Mouse (Mus musculus) G1E (cell line): Measurements from ENCODE around the gene Abce1. TPM values are rescaled to one million over a fixed set of nuclear protein-coding genes. Genes with fewer than 3 reads are reported as not detected.
"Not testable (repeated sequence)": the region's sequence is repeated elsewhere in the genome, so short reads cannot be mapped to it uniquely, and the experiment has no call there.

ENCODE experiments used
- ATAC-seq: 2 replicates; pipeline ENCODE4 v1.8.0; 2016; ENCODE audit warnings: mild to moderate bottlenecking; ENCODE audit not compliant: insufficient number of reproducible peaks, poor library complexity, low FRiP score, severe bottlenecking; ENCODE audit errors: extremely low read depth
- DNase-seq: peaks from one replicate; pipeline ENCODE4 v3.0.0; 2012; ENCODE audit warnings: low spot score
- H3K27me3 ChIP-seq: 2 replicates; pipeline ENCODE4 v1.6.1; 2012; ENCODE audit warnings: mild to moderate bottlenecking, low read length, inconsistent platforms; ENCODE audit not compliant: insufficient read depth
- H3K36me3 ChIP-seq: replicated peaks from 2 replicates; pipeline ENCODE3; 2012; ENCODE audit warnings: mild to moderate bottlenecking, inconsistent platforms
- H3K4me1 ChIP-seq: 2 replicates; pipeline ENCODE4 v1.6.1; 2012; ENCODE audit warnings: low read depth, low read length, inconsistent platforms, mixed read lengths; ENCODE audit not compliant: insufficient read depth
- H3K4me3 ChIP-seq: 2 replicates; pipeline ENCODE4 v1.5.1; 2012; ENCODE audit warnings: low read depth, mild to moderate bottlenecking, inconsistent platforms, low read length, moderate library complexity, mixed read lengths
- H3K9me3 ChIP-seq: replicated peaks from 2 replicates; pipeline ENCODE4 v1.6.1; 2012; ENCODE audit warnings: inconsistent platforms
- CTCF ChIP-seq: IDR thresholded peaks from 2 replicates; pipeline ENCODE4 v1.5.1; 2012; ENCODE audit warnings: low read depth, low read length, inconsistent platforms, mixed read lengths
- GATA1 ChIP-seq: IDR thresholded peaks from 2 replicates; pipeline ENCODE4 v1.6.1; 2012; ENCODE audit warnings: borderline replicate concordance, low read length, inconsistent platforms, mixed read lengths
- GATA2 ChIP-seq: IDR thresholded peaks from 2 replicates; pipeline ENCODE4 v1.6.1; 2012; ENCODE audit warnings: low read depth, low read length, inconsistent platforms, borderline replicate concordance
- POLR2AphosphoS5 ChIP-seq: IDR thresholded peaks from 2 replicates; pipeline ENCODE4 v1.6.1; 2012; ENCODE audit warnings: low read depth, low read length, inconsistent platforms; ENCODE audit not compliant: insufficient replicate concordance
- TAL1 ChIP-seq: conservative IDR thresholded peaks from 2 replicates; pipeline ENCODE4 v1.6.1; 2012; ENCODE audit warnings: low read depth, low read length, inconsistent platforms, mixed read lengths
- polyA plus RNA-seq: library from polyadenylated mRNA; stranded (reverse); fragments of >175 nt; gene quantifications from 2 replicates; pipeline ENCODE4 v1.2.3, GENCODE M21; 2012
- total RNA-seq, 2 experiments: library from RNA; stranded (forward) in 1 of 2; stranded (reverse) in 1 of 2; fragments of 200-1000 nt in 1 of 2; fragments of >200 nt in 1 of 2; fragmentation: Nextera tagmentation in 1 of 2; gene quantifications; 2 replicates each; pipeline ENCODE4 v1.2.3; 2014 to 2017

Gene Abce1
- total and polyA plus RNA-seq, 3 experiments: 17.3 to 354 (median 266) TPM

DNA sequence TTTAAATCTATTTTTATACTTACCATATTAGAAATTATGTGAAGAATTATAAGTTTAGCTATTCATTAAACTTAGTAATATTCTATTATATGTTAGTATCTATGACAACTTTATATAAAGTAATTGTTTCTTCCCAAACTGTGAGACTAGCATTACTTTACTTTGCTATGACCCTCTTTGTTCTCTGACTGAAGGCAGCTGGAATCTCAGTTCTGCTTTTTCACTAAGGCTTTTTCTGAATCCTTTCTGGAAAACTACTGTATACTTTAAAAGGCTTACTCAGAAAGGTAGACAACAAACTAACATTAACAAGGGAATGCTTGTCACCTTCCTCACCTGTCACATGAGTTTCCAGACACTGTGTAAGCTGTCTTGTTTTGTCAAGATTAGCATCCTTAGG, 11.8 kb upstream of the Abce1 start:
- Histone ChIP-seq H3K4me3 (no peak overlapping the region), H3K27me3 (no peaks in the 10 kb centered on the region), H3K9me3 (no peaks in the 10 kb centered on the region), H3K4me1 (0 out of 2 replicates have a peak, but pooled peaks cover 4% of the 10 kb centered on the region), H3K36me3 (peaks cover 49% of the 10 kb centered on the region)
- no peak for DNase-seq
- ATAC-seq: no peak
- TF ChIP-seq GATA1 (no peak), GATA2 (no peak), POLR2AphosphoS5 (no peak), CTCF (no peak), TAL1 (no peak)

DNA sequence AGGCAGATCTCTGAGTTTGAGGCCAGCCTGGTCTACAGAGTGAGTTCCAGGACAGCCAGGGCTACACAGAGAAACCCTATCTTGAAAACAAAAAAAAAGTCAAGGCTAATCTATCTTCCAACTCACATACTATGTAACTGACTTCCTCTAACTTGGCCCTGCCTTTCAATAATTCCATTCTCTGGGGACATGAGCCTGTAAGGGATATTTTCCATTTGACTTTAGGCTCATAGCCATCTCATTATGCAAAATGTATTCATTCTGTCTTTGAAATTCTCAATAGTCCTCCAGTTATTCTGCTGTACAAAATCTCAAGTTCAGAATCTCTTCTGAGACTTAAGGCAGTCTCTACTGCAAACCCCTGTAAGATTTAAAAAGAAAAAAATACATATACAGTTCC, 10.0 kb upstream of the Abce1 start:
- H3K27me3 ChIP-seq: no peaks in the 10 kb centered on the region

DNA sequence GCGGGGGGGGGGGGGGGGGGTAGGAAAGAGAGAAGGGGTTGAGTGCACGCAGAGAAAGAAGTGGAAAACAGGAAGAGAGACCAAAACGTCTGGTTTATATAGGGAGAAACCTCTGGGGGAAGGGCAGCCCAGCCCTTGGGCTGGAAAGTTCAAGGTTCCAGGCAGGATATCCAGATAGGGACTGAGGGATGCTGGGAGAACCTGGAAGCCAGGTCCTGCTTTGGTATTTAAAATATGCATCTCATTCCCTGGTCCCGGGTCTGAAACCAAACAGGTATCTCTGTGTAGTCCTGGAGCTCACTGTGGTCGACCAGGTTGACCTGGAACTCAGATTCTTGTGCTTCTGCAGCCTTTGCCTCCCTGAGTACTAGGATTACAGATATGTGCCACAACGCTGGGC, 1.1 kb upstream of the Abce1 start:
- Histone ChIP-seq H3K4me1 (peaks cover 10% of the 10 kb centered on the region), H3K27me3 (no peaks in the 10 kb centered on the region), H3K4me3 (peak overlapping the region; percentile 95; the same call in 1 of the 2 replicates), H3K9me3 (no peaks in the 10 kb centered on the region), H3K36me3 (peaks cover 37% of the 10 kb centered on the region)
- TF ChIP-seq CTCF: no peak
- ATAC-seq: no peak
- no peak for DNase-seq

More for the DNA sequence above, 10.0 kb upstream of the Abce1 start:
- H3K9me3 ChIP-seq: no peaks in the 10 kb centered on the region
- no peak for ATAC-seq
- DNase-seq: no peak
- peaks cover 62% of the 10 kb centered on the region for H3K36me3 ChIP-seq
- TF ChIP-seq POLR2AphosphoS5 (no peak), GATA2 (no peak), CTCF (no peak), GATA1 (no peak), TAL1 (no peak)
- no peak overlapping the region for H3K4me3 ChIP-seq
- H3K4me1 ChIP-seq: 0 out of 2 replicates have a peak, but pooled peaks cover 4% of the 10 kb centered on the region

DNA sequence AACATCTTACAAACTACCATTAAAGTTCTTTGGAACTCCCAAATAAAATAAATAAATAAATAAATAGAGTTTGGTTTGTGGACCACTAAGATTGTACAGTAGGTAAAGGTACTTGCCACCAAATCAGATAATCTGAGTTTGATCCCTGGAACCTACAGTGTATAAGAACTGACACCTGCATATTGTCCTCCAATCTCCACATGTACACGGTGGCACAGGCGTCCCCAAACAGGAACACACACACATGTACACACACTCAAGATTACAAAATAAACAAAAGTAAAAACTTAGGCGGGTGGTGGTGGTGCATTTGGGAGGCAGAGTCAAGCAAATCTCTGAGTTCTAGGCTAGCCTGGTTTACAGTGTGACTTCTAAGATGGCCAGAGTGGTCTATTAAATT, 4.9 kb downstream of the Abce1 start:
- TF ChIP-seq POLR2AphosphoS5 (no peak), TAL1 (no peak), GATA1 (no peak), GATA2 (no peak), CTCF (no peak)
- Histone ChIP-seq H3K4me1 (peaks cover 13% of the 10 kb centered on the region; the same call in 1 of the 2 replicates), H3K27me3 (no peaks in the 10 kb centered on the region), H3K4me3 (no peak overlapping the region), H3K36me3 (peaks cover 54% of the 10 kb centered on the region), H3K9me3 (no peaks in the 10 kb centered on the region)
- no peak for DNase-seq
- ATAC-seq: no peak

DNA sequence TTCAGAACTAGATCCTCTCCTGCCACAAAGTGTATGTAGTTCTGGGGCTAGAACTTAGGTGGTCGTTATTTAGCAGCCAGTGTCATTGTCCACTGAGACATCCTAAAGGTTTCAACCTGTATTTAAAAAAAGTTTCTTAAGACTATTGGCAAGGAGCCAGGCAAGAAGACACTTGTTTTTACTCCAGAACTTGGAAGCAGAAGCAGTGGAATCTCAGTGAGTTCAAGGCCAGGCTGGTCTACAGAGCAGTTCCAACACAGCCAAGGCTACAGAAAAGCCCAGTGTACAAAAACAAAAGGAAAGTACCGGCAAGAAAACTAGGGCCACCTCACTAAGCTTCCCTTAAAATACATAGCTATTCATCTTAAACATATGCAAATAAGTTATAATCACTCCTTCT, 19.0 kb downstream of the Abce1 start:
- H3K36me3 ChIP-seq: peaks cover 93% of the 10 kb centered on the region
- DNase-seq: no peak
- H3K9me3 ChIP-seq: no peaks in the 10 kb centered on the region
- H3K4me3 ChIP-seq: no peak overlapping the region
- ATAC-seq: no peak
- H3K4me1 ChIP-seq: peaks cover 4% of the 10 kb centered on the region; the same call in 1 of the 2 replicates
- no peaks in the 10 kb centered on the region for H3K27me3 ChIP-seq
- TF ChIP-seq GATA1 (no peak), POLR2AphosphoS5 (no peak), GATA2 (no peak), CTCF (no peak), TAL1 (no peak)

DNA sequence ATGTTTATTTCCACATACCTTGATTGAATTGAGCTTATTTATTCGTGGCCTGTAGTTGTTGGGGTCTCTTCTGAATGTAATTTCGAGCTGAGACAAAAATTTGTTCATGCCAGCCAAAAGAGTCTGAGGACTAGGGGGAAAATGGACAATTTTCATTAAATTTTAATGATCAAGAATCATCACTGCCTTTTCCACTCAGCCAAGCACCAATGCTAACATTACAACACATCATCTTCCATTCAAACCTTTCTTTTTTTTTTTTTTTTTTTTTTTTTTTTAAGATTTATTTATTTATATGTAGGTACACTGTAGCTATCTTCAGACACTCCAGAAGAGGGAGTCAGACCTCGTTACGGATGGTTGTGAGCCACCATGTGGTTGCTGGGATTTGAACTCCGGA, 25.6 kb downstream of the Abce1 start:
- not testable (repeated sequence) for H3K4me1 ChIP-seq, H3K27me3 ChIP-seq, ATAC-seq, H3K4me3 ChIP-seq, DNase-seq, H3K9me3 ChIP-seq
- H3K36me3 ChIP-seq: peaks cover 94% of the 10 kb centered on the region

DNA sequence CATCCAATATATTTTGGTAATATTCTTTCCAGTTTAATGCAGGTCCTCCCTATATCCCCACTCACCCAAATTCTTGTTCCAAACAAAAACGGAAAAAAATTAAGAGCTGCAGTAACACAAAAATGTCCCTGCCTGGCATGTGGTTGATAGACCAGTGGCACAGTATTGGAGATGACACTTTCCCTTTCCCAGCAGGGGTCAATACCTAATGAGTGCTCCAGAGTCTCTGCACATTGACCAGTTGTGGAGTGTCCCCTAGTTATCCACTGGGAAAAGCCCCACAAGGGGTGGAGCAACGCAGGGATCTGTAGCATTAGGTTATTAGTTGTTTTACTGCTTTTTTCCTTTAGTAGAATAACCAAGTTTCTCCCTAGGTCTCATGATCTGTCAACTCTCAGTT, 30.6 kb downstream of the Abce1 start:
- TF ChIP-seq GATA1 (no peak), CTCF (no peak), GATA2 (no peak), TAL1 (no peak), POLR2AphosphoS5 (no peak)
- no peaks in the 10 kb centered on the region for H3K27me3 ChIP-seq
- no peak for ATAC-seq
- H3K36me3 ChIP-seq: peaks cover 72% of the 10 kb centered on the region
- H3K9me3 ChIP-seq: no peaks in the 10 kb centered on the region
- no peak overlapping the region for H3K4me3 ChIP-seq
- no peak for DNase-seq
- H3K4me1 ChIP-seq: peaks cover 12% of the 10 kb centered on the region
